Mouse (Mus musculus) adipocyte (in vitro differentiated cells): Measurements from ENCODE around the gene Olfr1381.
"Not testable (repeated sequence)": the region's sequence is repeated elsewhere in the genome, so short reads cannot be mapped to it uniquely, and the experiment has no call there.

ENCODE experiments used
- DNase-seq: peaks from one replicate; pipeline ENCODE4 v3.0.0-alpha.2; 2016; ENCODE audit warnings: low spot score

The Olfr1381 gene

GRCm38 (mm10) chr11:49543149-49543548 lies at the start of gene Olfr1381:
Gene Olfr1381 (plus strand): TSS chr11:49543449.
- DNase-seq: not testable (repeated sequence)

- no peak for DNase-seq
These were observed 25.2 kb upstream of the Olfr1381 start for GRCm38 (mm10) chr11:49518086-49518485.

- DNase-seq: no peak
These were observed 23.9 kb upstream of the Olfr1381 start, which contains the start of gene Olfr1383 for GRCm38 (mm10) chr11:49519348-49519747. Gene Olfr1383 (plus strand): TSS chr11:49519648.

GRCm38 (mm10) chr11:49527947-49528346 lies 15.3 kb upstream of the Olfr1381 start, which contains the start of gene Olfr1382:
Gene Olfr1382 (plus strand): TSS chr11:49528247.
- no peak for DNase-seq

GRCm38 (mm10) chr11:49532761-49533160 lies 10.5 kb upstream of the Olfr1381 start:
- no peak for DNase-seq

- DNase-seq: not testable (repeated sequence)
These were observed 6.6 kb upstream of the Olfr1381 start for GRCm38 (mm10) chr11:49536631-49537030.

- not testable (repeated sequence) for DNase-seq
These were observed 10.8 kb downstream of the Olfr1381 start for GRCm38 (mm10) chr11:49554033-49554432.

- not testable (repeated sequence) for DNase-seq
These were observed 13.3 kb downstream of the Olfr1381 start, which contains the start of gene Olfr1380 for GRCm38 (mm10) chr11:49556578-49556977. Gene Olfr1380 (plus strand): TSS chr11:49556878.

- peak; percentile 2 for DNase-seq
These were observed 31.8 kb downstream of the Olfr1381 start for GRCm38 (mm10) chr11:49575054-49575453.

GRCm38 (mm10) chr11:49580452-49580851 lies 37.2 kb downstream of the Olfr1381 start:
- DNase-seq: not testable (repeated sequence)

GRCm38 (mm10) chr11:49590213-49590612 lies 47.0 kb downstream of the Olfr1381 start:
- DNase-seq: no peak

GRCm38 (mm10) chr11:49597149-49597548 lies 53.9 kb downstream of the Olfr1381 start:
- not testable (repeated sequence) for DNase-seq
